Mouse (Mus musculus) midbrain, embryonic 12.5 days (tissue): ENCODE results near the gene Dnhd1. TPM values are rescaled to one million over a fixed set of nuclear protein-coding genes. Genes with fewer than 3 reads are reported as not detected.

Experiments used
- ATAC-seq: fragments of 200-750 bp; cut with Nextera tagmentation; 2 replicates; pipeline ENCODE4 v1.8.0; 2017; ENCODE audit warnings: low read depth, moderate TSS enrichment, moderate library complexity; ENCODE audit not compliant: low FRiP score
- H3K27ac ChIP-seq: fragments of 300-500 bp; sonication (generic); replicated peaks from 2 replicates; pipeline ENCODE4 v1.5.1; 2016; ENCODE audit warnings: mild to moderate bottlenecking
- H3K27me3 ChIP-seq: fragments of 300-500 bp; sonication (generic); 2 replicates; pipeline ENCODE4 v1.6.1; 2016; ENCODE audit warnings: mild to moderate bottlenecking
- H3K36me3 ChIP-seq: fragments of 300-500 bp; sonication (generic); 2 replicates; pipeline ENCODE4 v1.6.1; 2016
- H3K4me1 ChIP-seq: fragments of 300-500 bp; sonication (generic); 2 replicates; pipeline ENCODE4 v1.6.1; 2016
- H3K4me2 ChIP-seq: fragments of 300-500 bp; sonication (generic); replicated peaks from 2 replicates; pipeline ENCODE4 v1.6.1; 2016; ENCODE audit warnings: mild to moderate bottlenecking, moderate library complexity
- H3K4me3 ChIP-seq: fragments of 300-500 bp; sonication (generic); 2 replicates; pipeline ENCODE4 v1.5.1; 2016; ENCODE audit warnings: mild to moderate bottlenecking
- H3K9ac ChIP-seq: fragments of 300-500 bp; sonication (generic); replicated peaks from 2 replicates; pipeline ENCODE4 v1.6.1; 2016; ENCODE audit warnings: mild to moderate bottlenecking, moderate library complexity
- H3K9me3 ChIP-seq: fragments of 300-500 bp; sonication (generic); 2 replicates; pipeline ENCODE4 v1.6.1; 2016; ENCODE audit warnings: mild to moderate bottlenecking
- WGBS: fragments of 180-500 bp; shearing (Covaris S2); methylation state at CpG from one replicate; pipeline ENCODE4 v1.1.7; 2016; 5-methylcytosine and 5-hydroxymethylcytosine counted together
- polyA plus RNA-seq: library from polyadenylated mRNA; unstranded; fragments of >200 nt; fragmentation: Nextera tagmentation; extraction: Ambion mirVana; gene quantifications from 2 replicates; pipeline ENCODE4 v1.2.1, GENCODE M21; 2016

Gene Dnhd1
- polyA plus RNA-seq, 1 experiment from 2014 or later = 1.0 TPM

GRCm38 (mm10) chr7:105641936-105642335 is 8.7 kb upstream of the Dnhd1 start:
- Histone ChIP-seq H3K27me3 (no peaks in the 10 kb centered on the region), H3K4me3 (no peak overlapping the region), H3K36me3 (peaks cover 26% of the 10 kb centered on the region), H3K9ac (0 out of 2 replicates have a peak overlapping the region, but pooled peaks have one; percentile 39), H3K9me3 (no peaks in the 10 kb centered on the region), H3K4me2 (no peak overlapping the region), H3K27ac (no peak overlapping the region), H3K4me1 (peaks cover 25% of the 10 kb centered on the region)
- WGBS = 88% methylated on average over 3 of the region's 3 CpGs
- ATAC-seq = no peak

- Histone ChIP-seq H3K4me2 (peak overlapping the region; percentile 38), H3K4me1 (no peaks in the 10 kb centered on the region), H3K4me3 (0 out of 2 replicates have a peak overlapping the region, but pooled peaks have one; percentile 13), H3K9ac (no peak overlapping the region), H3K9me3 (no peaks in the 10 kb centered on the region), H3K36me3 (no peaks in the 10 kb centered on the region), H3K27me3 (no peaks in the 10 kb centered on the region; the same call in 1 of the 2 replicates), H3K27ac (no peak overlapping the region)
- ATAC-seq = 0 out of 2 replicates have a peak, but pooled peaks have one; percentile 34
- 10% methylated on average over 13 of the region's 13 CpGs for WGBS
Measured at GRCm38 (mm10) chr7:105685541-105686197, 35.0 kb downstream of the Dnhd1 start.

GRCm38 (mm10) chr7:105690875-105691274 is 40.2 kb downstream of the Dnhd1 start:
- no peaks in the 10 kb centered on the region; the same call in 1 of the 2 replicates for H3K27me3 ChIP-seq
- no peaks in the 10 kb centered on the region for H3K9me3 ChIP-seq
- H3K4me1 ChIP-seq = no peaks in the 10 kb centered on the region
- no peak overlapping the region for H3K27ac ChIP-seq
- no peak overlapping the region for H3K4me2 ChIP-seq
- 72% methylated on average over 1 of the region's 1 CpGs for WGBS
- H3K4me3 ChIP-seq = no peak overlapping the region
- no peak for ATAC-seq
- H3K36me3 ChIP-seq = no peaks in the 10 kb centered on the region
- H3K9ac ChIP-seq = no peak overlapping the region

GRCm38 (mm10) chr7:105703184-105703583 is 52.6 kb downstream of the Dnhd1 start:
- Histone ChIP-seq H3K9me3 (no peaks in the 10 kb centered on the region), H3K27me3 (no peaks in the 10 kb centered on the region), H3K36me3 (no peaks in the 10 kb centered on the region), H3K4me2 (no peak overlapping the region), H3K4me3 (no peak overlapping the region), H3K4me1 (no peaks in the 10 kb centered on the region), H3K9ac (no peak overlapping the region), H3K27ac (no peak overlapping the region)
- 86% methylated on average over 16 of the region's 16 CpGs for WGBS
- no peak for ATAC-seq

- no peak overlapping the region for H3K9ac ChIP-seq
- no peaks in the 10 kb centered on the region for H3K4me1 ChIP-seq
- H3K36me3 ChIP-seq = no peaks in the 10 kb centered on the region
- no peak overlapping the region for H3K4me2 ChIP-seq
- 84% methylated on average over 4 of the region's 4 CpGs for WGBS
- no peaks in the 10 kb centered on the region for H3K27me3 ChIP-seq
- no peak overlapping the region for H3K27ac ChIP-seq
- no peak for ATAC-seq
- H3K4me3 ChIP-seq = no peak overlapping the region
- no peaks in the 10 kb centered on the region for H3K9me3 ChIP-seq
Measured at GRCm38 (mm10) chr7:105703816-105704215, 53.2 kb downstream of the Dnhd1 start.

GRCm38 (mm10) chr7:105708733-105709132 is 58.1 kb downstream of the Dnhd1 start:
- H3K4me3 ChIP-seq = no peak overlapping the region
- ATAC-seq = no peak
- H3K27me3 ChIP-seq = no peaks in the 10 kb centered on the region
- H3K27ac ChIP-seq = no peak overlapping the region
- no peak overlapping the region for H3K9ac ChIP-seq
- 90% methylated on average over 5 of the region's 5 CpGs for WGBS
- no peaks in the 10 kb centered on the region for H3K4me1 ChIP-seq
- no peaks in the 10 kb centered on the region for H3K9me3 ChIP-seq
- H3K4me2 ChIP-seq = no peak overlapping the region
- no peaks in the 10 kb centered on the region for H3K36me3 ChIP-seq

- no peak overlapping the region for H3K9ac ChIP-seq
- H3K27ac ChIP-seq = no peak overlapping the region
- H3K36me3 ChIP-seq = no peaks in the 10 kb centered on the region
- no peak for ATAC-seq
- no peaks in the 10 kb centered on the region for H3K9me3 ChIP-seq
- H3K4me3 ChIP-seq = no peak overlapping the region
- H3K4me1 ChIP-seq = no peaks in the 10 kb centered on the region
- no peaks in the 10 kb centered on the region for H3K27me3 ChIP-seq
- WGBS = 61% methylated on average over 3 of the region's 3 CpGs
- H3K4me2 ChIP-seq = no peak overlapping the region
Measured at GRCm38 (mm10) chr7:105715366-105715765, 64.7 kb downstream of the Dnhd1 start.

GRCm38 (mm10) chr7:105721916-105722315 is 71.3 kb downstream of the Dnhd1 start:
- H3K4me2 ChIP-seq = no peak overlapping the region
- no peak overlapping the region for H3K4me3 ChIP-seq
- H3K4me1 ChIP-seq = no peaks in the 10 kb centered on the region
- ATAC-seq = no peak
- no peaks in the 10 kb centered on the region for H3K36me3 ChIP-seq
- no peak overlapping the region for H3K27ac ChIP-seq
- 84% methylated on average over 2 of the region's 2 CpGs for WGBS
- H3K9ac ChIP-seq = no peak overlapping the region
- no peaks in the 10 kb centered on the region for H3K9me3 ChIP-seq
- no peaks in the 10 kb centered on the region for H3K27me3 ChIP-seq

GRCm38 (mm10) chr7:105726144-105726979 is 75.7 kb downstream of the Dnhd1 start:
- WGBS = 84% methylated on average over 4 of the region's 4 CpGs
- Histone ChIP-seq H3K9me3 (no peaks in the 10 kb centered on the region), H3K4me1 (peaks cover 9% of the 10 kb centered on the region; the same call in 1 of the 2 replicates), H3K27me3 (no peaks in the 10 kb centered on the region), H3K27ac (0 out of 2 replicates have a peak overlapping the region, but pooled peaks have one; percentile 30), H3K4me3 (no peak overlapping the region), H3K36me3 (peaks cover 18% of the 10 kb centered on the region), H3K4me2 (no peak overlapping the region), H3K9ac (peak overlapping the region; percentile 31; the same call in 1 of the 2 replicates)
- ATAC-seq = peak; percentile 77

GRCm38 (mm10) chr7:105726980-105727325 is 76.3 kb downstream of the Dnhd1 start:
- H3K27me3 ChIP-seq = no peaks in the 10 kb centered on the region
- H3K4me3 ChIP-seq = no peak overlapping the region
- H3K4me2 ChIP-seq = no peak overlapping the region
- no peak overlapping the region for H3K27ac ChIP-seq
- WGBS = 94% methylated on average over 4 of the region's 4 CpGs
- peaks cover 9% of the 10 kb centered on the region; the same call in 1 of the 2 replicates for H3K4me1 ChIP-seq
- no peaks in the 10 kb centered on the region for H3K9me3 ChIP-seq
- H3K36me3 ChIP-seq = peaks cover 24% of the 10 kb centered on the region
- peak overlapping the region; percentile 31; the same call in 1 of the 2 replicates for H3K9ac ChIP-seq
- ATAC-seq = no peak

- H3K4me3 ChIP-seq = no peak overlapping the region
- H3K4me2 ChIP-seq = no peak overlapping the region
- H3K9ac ChIP-seq = no peak overlapping the region
- ATAC-seq = peak; percentile 67
- peaks cover 43% of the 10 kb centered on the region for H3K36me3 ChIP-seq
- no peaks in the 10 kb centered on the region for H3K9me3 ChIP-seq
- H3K27me3 ChIP-seq = no peaks in the 10 kb centered on the region
- WGBS = 38% methylated on average over 6 of the region's 6 CpGs
- peaks cover 9% of the 10 kb centered on the region; the same call in 1 of the 2 replicates for H3K4me1 ChIP-seq
- peak overlapping the region; percentile 58 for H3K27ac ChIP-seq
Measured at GRCm38 (mm10) chr7:105728701-105729428, 78.2 kb downstream of the Dnhd1 start.
